Comparison of ENCODE assay signal across 17 mouse cellular contexts in genomic region chrX:95238896-95239295, GRCm38 (mm10). TPM values are rescaled to one million over a fixed set of nuclear protein-coding genes. Genes with fewer than 3 reads are reported as not detected.
DNase-seq lines count a peak whose midpoint lies in the region; ATAC-seq and TF ChIP-seq lines count a peak whose summit lies in the region.
"Had no signal": no experiment of that assay in that cellular context is flagged by ENCODE, and none has a peak within 500 bp of the region (broad histone marks: within the 10 kb centered on the region; RNA-seq: fewer than 3 reads in every experiment).

No protein-coding gene starts in this region.

- no peaks in the 10 kb centered on the region for H3K9me3 ChIP-seq in forebrain, embryonic 14.5 days (replicated peaks; ENCODE audit: control insufficient read depth, low read length)
- no peaks in the 10 kb centered on the region for H3K9me3 ChIP-seq in hindbrain, embryonic 16.5 days (ENCODE audit: control insufficient read depth, low read length)
- H3K9me3 ChIP-seq in midbrain, postnatal 0 days (ENCODE audit: low read length) = no peaks in the 10 kb centered on the region
- H3K9me3 ChIP-seq: limb, embryonic 10.5 days had no signal

- TF ChIP-seq POLR2A in brain, embryonic 14.5 days (IDR thresholded peaks at IDR 0.05; ENCODE audit: borderline replicate concordance, extremely low read depth, insufficient read depth, insufficient read length, poor library complexity, severe bottlenecking) = no peak

- no peaks in the 10 kb centered on the region for H3K27me3 ChIP-seq in forebrain, embryonic 14.5 days (replicated peaks; ENCODE audit: control insufficient read depth, insufficient read depth, low read length)
- H3K27me3 ChIP-seq in hindbrain, embryonic 16.5 days (replicated peaks; ENCODE audit: control insufficient read depth, insufficient read depth, low read length) = no peaks in the 10 kb centered on the region
- H3K27me3 ChIP-seq in midbrain, postnatal 0 days (ENCODE audit: insufficient read depth, low read length) = no peaks in the 10 kb centered on the region

- H3K36me3 ChIP-seq in forebrain, embryonic 14.5 days (ENCODE audit: control insufficient read depth, insufficient read depth, low read length) = no peaks in the 10 kb centered on the region
- H3K36me3 ChIP-seq in hindbrain, embryonic 16.5 days (ENCODE audit: control insufficient read depth, insufficient read depth, low read length) = no peaks in the 10 kb centered on the region
- no peaks in the 10 kb centered on the region for H3K36me3 ChIP-seq in midbrain, postnatal 0 days (ENCODE audit: insufficient read depth, low read length)
- H3K36me3 ChIP-seq: limb, embryonic 10.5 days had no signal

- TF ChIP-seq CTCF in brain, embryonic 14.5 days (IDR thresholded peaks at IDR 0.05; ENCODE audit: borderline replicate concordance, extremely low read depth, insufficient read depth, insufficient read length) = no peak
- TF ChIP-seq CTCF in midbrain, postnatal 0 days (IDR thresholded peaks at IDR 0.05) = no peak

- H3K4me1 ChIP-seq in forebrain, embryonic 14.5 days (ENCODE audit: control insufficient read depth, insufficient read depth, low read length) = no peaks in the 10 kb centered on the region
- H3K4me1 ChIP-seq in hindbrain, embryonic 16.5 days (ENCODE audit: control insufficient read depth, insufficient read depth, low read depth, low read length) = no peaks in the 10 kb centered on the region
- H3K4me1 ChIP-seq in midbrain, postnatal 0 days (ENCODE audit: insufficient read depth, low read length) = no peaks in the 10 kb centered on the region
- H3K4me1 ChIP-seq: limb, embryonic 10.5 days had no signal

- no peak overlapping the region for H3K9ac ChIP-seq in forebrain, embryonic 14.5 days (ENCODE audit: low read length)
- no peak overlapping the region for H3K9ac ChIP-seq in hindbrain, embryonic 16.5 days (ENCODE audit: low read depth, low read length)
- H3K9ac ChIP-seq in midbrain, postnatal 0 days (replicated peaks; ENCODE audit: low read length, poor library complexity, severe bottlenecking) = no peak overlapping the region
- H3K9ac ChIP-seq: liver, embryonic 14.5 days had no signal

- no peak overlapping the region for H3K4me2 ChIP-seq in forebrain, embryonic 14.5 days (ENCODE audit: low read length)
- H3K4me2 ChIP-seq in hindbrain, embryonic 16.5 days (ENCODE audit: low read length) = no peak overlapping the region
- no peak overlapping the region for H3K4me2 ChIP-seq in midbrain, postnatal 0 days (ENCODE audit: low read depth, low read length, poor library complexity, severe bottlenecking)
- H3K4me2 ChIP-seq: heart, embryonic 11.5 days had no signal

- H3K4me3 ChIP-seq in forebrain, embryonic 14.5 days (ENCODE audit: low read depth, low read length) = no peak overlapping the region
- H3K4me3 ChIP-seq in hindbrain, embryonic 16.5 days (ENCODE audit: low read length) = no peak overlapping the region
- no peak overlapping the region for H3K4me3 ChIP-seq in midbrain, postnatal 0 days (ENCODE audit: low read depth, low read length)
- H3K4me3 ChIP-seq: limb, embryonic 10.5 days had no signal

- peak; percentile 57; the same call in 1 of the 2 replicates for ATAC-seq in forebrain, embryonic 14.5 days
- ATAC-seq in hindbrain, embryonic 16.5 days = 0 out of 2 replicates have a peak, but pooled peaks have one; percentile 52
- ATAC-seq in midbrain, postnatal 0 days (ENCODE audit: low FRiP score) = no peak
- ATAC-seq: CD4-positive, CD25-positive, alpha-beta regulatory T cell, adult 4 months had no signal

- peak; percentile 62 for DNase-seq in brain, embryonic 14.5 days (ENCODE audit: low read depth)
- DNase-seq in forebrain, embryonic 14.5 days (ENCODE audit: low spot score) = peak; percentile 32
- DNase-seq in midbrain, postnatal 0 days (ENCODE audit: low spot score) = peak; percentile 0
- no peak for DNase-seq in ovary, postnatal 14 days (ENCODE audit: low spot score)
- DNase-seq in cerebellum, postnatal 14 days = no peak
- DNase-seq in lung, adult 18-20 months = no peak
- DNase-seq: cerebellum, adult 18-20 months; gastrocnemius, postnatal 14 days; kidney, adult 2 months; layer of hippocampus, postnatal 36 days; lung, postnatal 14 days had no signal

- H3K27ac ChIP-seq in forebrain, embryonic 14.5 days (ENCODE audit: low read depth, low read length) = no peak overlapping the region
- no peak overlapping the region for H3K27ac ChIP-seq in hindbrain, embryonic 16.5 days (ENCODE audit: low read depth, low read length)
- no peak overlapping the region for H3K27ac ChIP-seq in midbrain, postnatal 0 days (ENCODE audit: low read depth, low read length)
- H3K27ac ChIP-seq: limb, embryonic 10.5 days; liver, embryonic 14.5 days; stomach, postnatal 0 days had no signal

RNA-seq across cellular contexts. Expression of gene Arhgef9, which starts 42.2 kb away (rescaled TPM):
- polyA plus RNA-seq in brain, embryonic 14.5 days (2012; rRNA removed) = 38.9 and 50.1 TPM in 2 replicates
- 30.5 and 36.2 TPM in 2 replicates for polyA plus RNA-seq in forebrain, embryonic 14.5 days (2014; fragmentation: Nextera tagmentation; extraction: Ambion mirVana)
- polyA plus RNA-seq in hindbrain, embryonic 16.5 days (2015; fragmentation: Nextera tagmentation; extraction: Ambion mirVana) = 47.7 and 48.0 TPM in 2 replicates
- total RNA-seq in midbrain, postnatal 0 days (2014; rRNA removed) = 61.1 and 73.3 TPM in 2 replicates
- 29.8 and 31.6 TPM in 2 replicates for polyA plus RNA-seq in midbrain, postnatal 0 days (2015; fragmentation: Nextera tagmentation; extraction: Ambion mirVana)

Comparison
In these comparisons a context has a peak if more than half of its experiments do, and no peak if none do; other contexts are left out.
1. DNase-seq: peak in brain, embryonic 14.5 days (single experiment), forebrain, embryonic 14.5 days (single experiment) and midbrain, postnatal 0 days (single experiment); none in ovary, postnatal 14 days (single experiment), cerebellum, postnatal 14 days (0 of 2) and lung, adult 18-20 months (0 of 2).